Mouse (Mus musculus): ENCODE results near the gene P2ry2. TPM values are rescaled to one million over a fixed set of nuclear protein-coding genes. Genes with fewer than 3 reads are reported as not detected.

The P2ry2 gene
- polyA plus RNA-seq, 1 experiment from 2014 or later, result 0.13 TPM

DNA sequence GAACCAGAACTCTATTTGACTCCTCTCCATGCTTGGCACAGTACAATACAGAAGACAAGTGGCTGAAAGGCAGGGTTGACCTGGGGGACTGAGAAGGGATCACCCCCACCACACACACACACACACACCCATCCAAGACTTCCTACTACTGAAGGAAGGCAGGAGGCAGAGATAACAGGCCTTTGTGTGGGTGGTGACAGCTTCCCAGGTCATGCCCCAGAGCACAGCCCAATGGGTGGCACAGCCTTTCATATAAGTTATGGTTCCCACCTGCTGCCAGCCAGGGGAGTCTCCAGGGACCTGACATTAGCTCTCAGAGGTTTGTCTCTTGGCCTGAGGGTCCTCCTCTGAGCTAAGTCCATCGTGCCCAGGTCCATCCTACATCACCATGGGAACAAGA, 15.5 kb downstream of the P2ry2 start:
- Histone ChIP-seq H3K4me3 (no peak overlapping the region), H3K27me3 (replicated peaks) (no peaks in the 10 kb centered on the region), H3K4me1 (no peaks in the 10 kb centered on the region), H3K9me3 (no peaks in the 10 kb centered on the region), H3K9ac (no peak overlapping the region), H3K27ac (no peak overlapping the region), H3K36me3 (replicated peaks) (no peaks in the 10 kb centered on the region), H3K4me2 (no peak overlapping the region)
- 63% methylated on average over 1 of the region's 1 CpGs for WGBS
- no peak for ATAC-seq (replicated peaks)

DNA sequence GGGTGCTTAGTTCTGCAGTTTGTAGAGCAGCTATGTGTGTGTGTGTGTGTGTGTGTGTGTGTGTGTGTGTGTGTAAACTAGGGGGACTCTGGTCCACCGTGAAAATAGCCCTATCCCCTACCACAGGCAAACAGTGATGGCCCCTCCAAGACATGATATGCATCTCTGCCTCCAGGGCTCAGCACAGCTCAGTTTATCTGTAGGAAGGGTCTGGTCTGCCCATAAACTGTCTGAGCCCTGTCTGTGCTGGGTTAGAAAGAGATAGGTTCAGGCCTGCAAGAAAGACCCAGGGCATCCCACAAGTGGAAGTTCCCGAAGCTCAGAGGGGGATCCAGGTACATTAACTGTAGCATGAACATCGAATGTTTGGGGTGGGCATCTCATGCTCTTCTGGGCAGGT, 16.7 kb downstream of the P2ry2 start:
- Histone ChIP-seq H3K4me1 (no peaks in the 10 kb centered on the region), H3K4me3 (no peak overlapping the region), H3K27me3 (replicated peaks) (no peaks in the 10 kb centered on the region), H3K36me3 (replicated peaks) (no peaks in the 10 kb centered on the region), H3K4me2 (no peak overlapping the region), H3K9ac (no peak overlapping the region), H3K27ac (no peak overlapping the region), H3K9me3 (no peaks in the 10 kb centered on the region)
- WGBS, result 87% methylated on average over 3 of the region's 3 CpGs
- no peak for ATAC-seq (replicated peaks)

DNA sequence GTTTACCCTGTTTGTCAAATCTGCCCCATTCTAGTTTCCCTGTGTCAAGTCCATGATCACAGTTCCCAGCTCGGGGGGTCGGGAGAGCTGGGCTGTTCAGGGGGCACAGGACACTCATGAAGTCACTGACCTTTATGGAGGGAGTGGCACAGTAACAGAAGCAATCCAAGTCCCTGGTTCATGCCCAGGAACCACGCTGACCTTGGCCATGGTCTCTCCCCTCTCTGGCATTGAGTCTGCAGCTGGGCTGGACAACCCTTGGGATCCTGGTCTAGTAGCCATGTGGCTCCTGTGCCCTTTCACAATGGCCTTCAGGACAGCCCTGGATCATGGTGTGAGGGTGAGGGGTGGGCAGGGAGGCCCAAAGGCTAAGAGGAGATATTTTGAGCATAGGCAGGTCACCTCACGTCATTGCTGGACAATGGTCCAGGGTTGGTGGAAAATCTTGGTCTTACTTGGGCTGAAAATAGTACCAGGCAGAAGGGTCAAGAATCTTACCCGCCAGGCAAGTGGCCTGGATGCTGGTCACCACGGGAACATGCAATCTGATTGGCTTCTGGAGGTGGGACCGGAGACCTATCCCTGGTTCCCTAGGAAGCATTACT, 17.3 kb downstream of the P2ry2 start:
- Histone ChIP-seq H3K4me3 (no peak overlapping the region), H3K36me3 (replicated peaks) (no peaks in the 10 kb centered on the region), H3K9me3 (no peaks in the 10 kb centered on the region), H3K9ac (no peak overlapping the region), H3K27ac (no peak overlapping the region), H3K4me1 (no peaks in the 10 kb centered on the region), H3K27me3 (replicated peaks) (no peaks in the 10 kb centered on the region), H3K4me2 (no peak overlapping the region)
- ATAC-seq (replicated peaks), result no peak
- 87% methylated on average over 7 of the region's 7 CpGs for WGBS

DNA sequence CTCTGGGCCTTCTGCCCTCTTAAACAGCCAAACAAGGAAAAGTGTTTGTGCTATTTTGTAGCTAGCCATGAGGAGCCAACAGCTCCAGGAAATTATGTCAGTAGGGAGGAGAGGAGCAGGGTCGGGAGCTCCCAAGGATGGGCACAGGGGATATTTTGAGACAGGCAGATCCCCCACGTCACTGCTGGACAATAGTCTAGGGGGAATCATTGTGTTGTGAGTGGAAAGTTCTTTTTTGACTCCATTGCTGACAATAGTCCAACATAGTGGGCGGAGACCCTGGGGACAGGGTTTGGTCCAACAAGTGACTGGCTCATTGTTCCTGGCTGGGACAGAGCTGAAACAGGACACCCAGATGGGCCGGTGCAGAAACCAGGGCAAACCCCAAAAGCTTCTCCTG, 19.5 kb downstream of the P2ry2 start:
- Histone ChIP-seq H3K36me3 (replicated peaks) (no peaks in the 10 kb centered on the region), H3K4me2 (no peak overlapping the region), H3K4me3 (no peak overlapping the region), H3K4me1 (no peaks in the 10 kb centered on the region), H3K27ac (no peak overlapping the region), H3K9ac (no peak overlapping the region), H3K9me3 (no peaks in the 10 kb centered on the region), H3K27me3 (replicated peaks) (no peaks in the 10 kb centered on the region)
- no peak for ATAC-seq (replicated peaks)
- 41% methylated on average over 4 of the region's 4 CpGs for WGBS

DNA sequence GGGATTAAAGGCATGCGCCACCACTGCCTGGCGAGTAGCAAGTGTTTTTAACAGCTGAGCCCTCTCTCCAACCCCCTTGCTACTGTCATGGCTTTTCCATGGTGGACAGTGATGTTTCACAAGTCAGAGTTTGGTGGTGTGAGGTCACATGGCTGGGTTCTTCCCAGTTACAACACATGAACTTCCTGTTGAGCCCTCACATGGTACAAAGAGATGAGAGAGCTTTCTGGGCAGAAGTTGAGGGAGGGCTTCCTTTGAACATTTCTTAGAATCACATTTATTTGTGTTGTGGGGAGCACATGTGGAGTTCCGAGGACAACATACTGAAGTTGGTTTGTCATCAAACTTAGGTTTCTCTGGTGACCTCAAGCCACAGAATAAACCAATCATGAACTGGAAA, 20.7 kb downstream of the P2ry2 start:
- WGBS, result 87% methylated on average over 3 of the region's 3 CpGs
- no peaks in the 10 kb centered on the region for H3K4me1 ChIP-seq
- H3K36me3 ChIP-seq (replicated peaks), result no peaks in the 10 kb centered on the region
- no peaks in the 10 kb centered on the region for H3K9me3 ChIP-seq
- no peak overlapping the region for H3K9ac ChIP-seq
- no peak overlapping the region for H3K27ac ChIP-seq
- H3K27me3 ChIP-seq (replicated peaks), result no peaks in the 10 kb centered on the region
- H3K4me3 ChIP-seq, result no peak overlapping the region
- ATAC-seq (replicated peaks), result no peak
- no peak overlapping the region for H3K4me2 ChIP-seq

DNA sequence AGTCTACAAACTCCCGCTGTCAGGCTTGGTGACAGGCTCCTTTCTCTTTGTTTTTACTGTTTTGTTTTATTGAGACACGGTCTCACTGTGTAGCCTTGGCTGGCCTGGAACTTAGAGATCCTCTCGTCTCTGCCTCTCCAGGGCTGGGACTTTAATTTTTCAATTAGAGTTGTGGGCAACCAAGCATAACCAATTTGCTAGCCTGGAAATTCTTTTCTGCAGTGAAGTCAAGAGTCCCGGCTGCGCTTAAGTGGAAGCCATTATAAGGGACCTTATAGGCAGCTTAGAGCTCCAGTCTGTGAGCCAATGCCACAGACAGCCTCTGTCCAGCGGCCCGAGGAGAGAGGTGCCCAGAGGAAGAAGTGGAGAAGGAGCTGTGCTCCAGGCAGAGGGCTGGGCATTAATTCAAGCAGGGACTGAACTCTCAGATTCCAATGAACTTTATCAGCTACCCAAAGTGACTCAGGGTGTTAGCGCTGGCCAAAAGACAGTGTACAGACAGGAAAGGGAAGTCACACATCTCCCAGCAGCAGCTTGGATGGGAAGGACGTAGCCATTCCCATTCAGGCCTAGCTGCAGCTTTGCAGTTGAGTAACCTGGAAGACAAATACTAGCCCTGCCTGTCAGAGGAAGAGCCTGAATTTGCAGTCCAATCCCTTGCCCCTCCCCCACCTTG, 21.9 kb downstream of the P2ry2 start:
- Histone ChIP-seq H3K27me3 (replicated peaks) (no peaks in the 10 kb centered on the region), H3K36me3 (replicated peaks) (no peaks in the 10 kb centered on the region), H3K9me3 (no peaks in the 10 kb centered on the region), H3K4me1 (no peaks in the 10 kb centered on the region), H3K27ac (no peak overlapping the region), H3K4me2 (no peak overlapping the region), H3K9ac (no peak overlapping the region), H3K4me3 (no peak overlapping the region)
- ATAC-seq (replicated peaks), result no peak
- WGBS, result 38% methylated on average over 9 of the region's 9 CpGs

DNA sequence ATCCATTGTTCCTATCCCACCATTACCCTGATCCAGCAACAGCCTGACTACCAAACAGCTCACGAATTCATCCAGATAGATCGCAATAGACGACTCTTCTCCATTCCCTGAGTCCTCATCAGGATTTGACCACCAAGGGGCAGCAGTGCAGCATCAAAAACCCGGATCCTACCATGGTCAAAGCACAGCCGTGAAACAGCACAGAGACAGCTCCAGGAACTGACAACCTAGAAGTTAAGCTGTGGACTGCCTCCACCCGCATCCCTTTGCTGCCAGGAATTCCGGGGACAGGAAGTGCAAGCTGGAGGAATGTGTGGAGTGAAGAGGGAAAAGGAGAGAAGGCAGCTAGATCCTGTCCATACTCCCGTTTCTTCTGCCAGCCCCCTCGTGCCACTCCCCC, 24.6 kb downstream of the P2ry2 start:
- peak; percentile 62; the same call in 1 of the 2 replicates for ATAC-seq (replicated peaks)
- H3K4me2 ChIP-seq, result no peak overlapping the region
- H3K9me3 ChIP-seq, result no peaks in the 10 kb centered on the region
- H3K4me3 ChIP-seq, result no peak overlapping the region
- H3K9ac ChIP-seq, result no peak overlapping the region
- no peak overlapping the region for H3K27ac ChIP-seq
- no peaks in the 10 kb centered on the region for H3K36me3 ChIP-seq (replicated peaks)
- 23% methylated on average over 9 of the region's 9 CpGs for WGBS
- H3K27me3 ChIP-seq (replicated peaks), result no peaks in the 10 kb centered on the region
- 0 out of 2 replicates have a peak, but pooled peaks cover 2% of the 10 kb centered on the region for H3K4me1 ChIP-seq

DNA sequence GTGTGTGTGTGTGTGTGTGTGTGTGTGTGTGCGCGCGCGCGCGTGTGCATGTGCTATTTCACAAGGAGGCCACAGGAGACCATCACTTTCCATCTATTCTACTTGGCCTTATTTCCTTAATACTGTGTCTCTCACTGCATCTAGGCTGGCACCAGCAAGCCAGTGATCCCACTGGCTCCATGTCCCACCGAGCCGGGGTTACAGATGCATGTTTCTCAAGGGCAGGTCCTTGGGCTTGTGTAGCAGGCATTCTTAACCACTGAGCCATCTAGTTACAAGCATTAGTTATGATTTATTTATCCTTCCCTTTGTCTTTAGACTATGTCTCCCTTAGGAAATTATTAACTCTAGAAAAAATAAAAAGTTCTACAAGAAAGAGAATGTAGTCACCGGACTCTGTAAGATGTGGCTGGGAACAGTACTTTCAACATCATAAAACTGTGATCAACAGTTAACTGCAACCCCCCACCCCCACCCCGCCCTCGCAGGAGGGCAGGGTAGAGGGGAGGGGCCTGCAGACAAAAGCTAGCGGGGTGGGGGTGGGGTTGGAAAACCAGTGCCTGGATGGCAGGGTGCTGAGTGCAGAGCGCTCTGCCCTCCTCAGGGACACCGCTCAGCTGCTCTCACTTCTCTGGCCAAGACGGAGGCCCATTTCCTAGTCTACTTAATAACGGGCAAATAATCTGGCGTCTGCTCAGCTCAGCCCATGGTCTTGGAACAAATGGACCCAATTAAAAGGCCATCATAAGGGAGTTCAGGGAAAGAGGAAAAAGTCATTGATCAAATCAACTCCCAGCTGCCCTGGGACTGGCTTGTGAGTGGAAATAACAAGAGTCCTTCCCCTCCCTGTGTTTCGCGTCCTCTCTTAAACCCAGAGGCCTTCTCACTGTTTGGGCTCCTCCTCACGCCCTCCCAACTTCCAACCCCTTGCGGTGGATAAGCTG, 27.9 kb downstream of the P2ry2 start:
- H3K27me3 ChIP-seq (replicated peaks), result no peaks in the 10 kb centered on the region
- H3K27ac ChIP-seq, result no peak overlapping the region
- no peaks in the 10 kb centered on the region for H3K9me3 ChIP-seq
- H3K4me2 ChIP-seq, result no peak overlapping the region
- 0 out of 2 replicates have a peak, but pooled peaks have one; percentile 37 for ATAC-seq (replicated peaks)
- 0 out of 2 replicates have a peak, but pooled peaks cover 2% of the 10 kb centered on the region for H3K4me1 ChIP-seq
- H3K4me3 ChIP-seq, result no peak overlapping the region
- no peaks in the 10 kb centered on the region for H3K36me3 ChIP-seq (replicated peaks)
- WGBS, result 38% methylated on average over 21 of the region's 21 CpGs
- H3K9ac ChIP-seq, result no peak overlapping the region

DNA sequence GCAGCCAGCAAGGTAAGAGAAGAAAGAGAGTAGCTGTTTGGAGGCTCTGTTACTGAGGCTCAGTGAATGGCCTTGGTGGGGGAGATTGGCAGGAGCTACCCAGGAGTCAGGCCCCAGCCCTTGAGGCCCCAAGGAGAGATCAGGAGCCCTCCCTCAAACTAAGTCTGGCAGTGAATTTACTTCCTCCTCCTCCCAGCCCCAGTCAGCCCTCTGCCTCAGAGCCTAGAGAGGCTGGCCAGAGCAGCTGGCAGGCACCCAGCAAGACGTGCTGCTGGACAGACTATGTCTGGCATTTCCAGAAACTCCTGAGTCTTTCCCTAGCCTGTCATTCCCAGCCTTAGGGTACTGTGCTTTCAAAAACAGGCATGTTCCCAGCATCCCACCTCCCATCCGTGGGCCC, 33.5 kb downstream of the P2ry2 start:
- WGBS, result 53% methylated on average over 2 of the region's 2 CpGs
- no peaks in the 10 kb centered on the region for H3K36me3 ChIP-seq (replicated peaks)

DNA sequence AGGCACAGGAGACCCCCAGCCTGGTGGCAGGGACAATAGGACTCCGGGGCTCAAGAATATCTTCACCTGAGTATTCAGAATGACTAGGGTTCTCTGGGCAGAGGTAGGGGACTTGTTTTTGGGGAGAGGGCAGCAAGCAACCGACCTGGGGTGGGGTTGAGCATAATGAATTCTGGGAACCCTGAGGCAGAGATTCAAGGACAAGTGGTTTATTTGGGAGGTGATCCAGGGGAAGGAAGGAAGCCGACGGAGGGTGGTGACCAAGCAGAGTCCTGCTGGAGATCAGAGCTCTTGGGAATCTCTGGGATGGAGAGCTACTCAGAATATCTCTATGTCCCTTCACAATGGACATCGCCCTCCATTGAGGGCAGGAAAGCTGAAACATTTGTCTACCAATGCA, 34.5 kb downstream of the P2ry2 start:
- Histone ChIP-seq H3K36me3 (replicated peaks) (no peaks in the 10 kb centered on the region), H3K4me3 (no peak overlapping the region), H3K27ac (no peak overlapping the region), H3K4me2 (no peak overlapping the region), H3K9ac (no peak overlapping the region), H3K9me3 (no peaks in the 10 kb centered on the region), H3K27me3 (replicated peaks) (peaks cover 24% of the 10 kb centered on the region), H3K4me1 (peaks cover 10% of the 10 kb centered on the region)
- 90% methylated on average over 5 of the region's 5 CpGs for WGBS
- ATAC-seq (replicated peaks), result no peak

More for the DNA sequence above, 33.5 kb downstream of the P2ry2 start:
- H3K4me3 ChIP-seq, result no peak overlapping the region
- H3K4me1 ChIP-seq, result peaks cover 8% of the 10 kb centered on the region
- H3K27ac ChIP-seq, result no peak overlapping the region
- no peak overlapping the region for H3K9ac ChIP-seq
- ATAC-seq (replicated peaks), result no peak
- no peak overlapping the region for H3K4me2 ChIP-seq
- H3K9me3 ChIP-seq, result no peaks in the 10 kb centered on the region
- H3K27me3 ChIP-seq (replicated peaks), result peaks cover 14% of the 10 kb centered on the region

DNA sequence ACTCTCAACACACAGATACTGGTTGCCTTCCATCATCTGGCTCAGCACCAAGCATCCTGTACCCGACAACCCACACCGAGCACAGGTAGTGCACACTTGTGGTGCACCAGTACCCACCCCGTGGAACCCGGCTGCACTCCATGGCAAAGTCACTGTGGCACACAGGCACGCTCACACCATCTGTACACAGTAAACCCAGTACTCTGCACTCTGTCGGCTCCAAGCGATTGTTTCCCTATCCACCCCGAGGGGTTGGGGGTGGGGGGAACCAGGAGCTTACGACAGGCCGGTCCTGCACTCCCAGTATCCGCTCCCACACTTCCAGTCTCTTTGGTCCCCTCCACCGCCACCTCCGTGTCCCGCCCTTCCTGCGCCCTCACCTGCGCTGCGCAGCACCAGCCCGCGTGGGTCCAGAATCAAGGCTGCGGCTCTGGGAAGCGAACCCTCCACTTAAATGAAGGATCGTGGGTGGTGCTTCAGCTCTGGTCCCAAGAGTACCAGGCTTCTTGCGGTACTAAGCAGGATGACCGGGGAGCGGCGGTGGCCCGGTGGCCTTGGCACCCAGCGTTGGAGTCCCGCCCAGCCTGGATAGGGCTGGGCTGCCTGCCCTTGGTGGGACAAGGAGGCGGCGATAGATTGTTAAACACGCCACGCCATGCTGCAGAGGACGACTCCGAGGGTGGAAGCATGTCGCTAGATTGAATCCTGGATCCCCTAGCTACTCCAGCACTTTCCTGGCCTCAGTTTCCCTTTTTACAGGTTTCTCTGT, 38.3 kb downstream of the P2ry2 start, which contains the start of gene P2ry6:
Gene P2ry6 (minus strand): TSS at position 515 of the 769 bp plus-strand sequence.
- peaks cover 10% of the 10 kb centered on the region for H3K4me1 ChIP-seq
- H3K9me3 ChIP-seq, result no peaks in the 10 kb centered on the region
- no peak within 1 kb of the TSS for H3K27ac ChIP-seq
- no peaks in the 10 kb centered on the region for H3K36me3 ChIP-seq (replicated peaks)
- no peak within 1 kb of the TSS for H3K9ac ChIP-seq
- peak within 1 kb of the TSS; percentile 51 for H3K4me2 ChIP-seq
- peaks cover 31% of the 10 kb centered on the region for H3K27me3 ChIP-seq (replicated peaks)
- ATAC-seq (replicated peaks), result peak; percentile 50; the same call in 1 of the 2 replicates
- 5% methylated on average over 36 of the region's 36 CpGs for WGBS
- peak within 1 kb of the TSS; percentile 30 for H3K4me3 ChIP-seq

DNA sequence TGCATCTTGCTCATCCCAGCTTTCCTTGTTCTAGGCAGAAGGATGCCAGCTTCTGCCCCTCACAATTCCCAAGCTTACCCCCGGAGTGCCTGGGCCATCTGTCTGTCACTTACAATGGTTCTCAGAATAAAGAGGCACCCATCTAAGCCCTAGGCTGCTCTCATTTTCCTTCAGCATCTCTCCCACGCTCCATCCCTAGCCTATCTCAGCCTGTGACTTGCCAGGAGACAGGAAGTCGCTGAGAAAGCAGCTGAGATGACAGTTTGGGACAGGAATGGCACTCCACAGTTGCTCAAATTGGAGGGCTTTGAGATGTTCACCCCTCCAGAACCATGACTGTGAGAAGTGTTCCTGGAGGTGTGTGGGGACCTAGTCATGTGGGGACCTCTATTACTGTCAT, 39.8 kb downstream of the P2ry2 start:
- WGBS, result 48% methylated on average over 3 of the region's 3 CpGs
- no peak overlapping the region for H3K27ac ChIP-seq
- peaks cover 10% of the 10 kb centered on the region for H3K4me1 ChIP-seq
- no peaks in the 10 kb centered on the region for H3K9me3 ChIP-seq
- H3K36me3 ChIP-seq (replicated peaks), result no peaks in the 10 kb centered on the region
- peaks cover 31% of the 10 kb centered on the region for H3K27me3 ChIP-seq (replicated peaks)
- no peak overlapping the region for H3K4me2 ChIP-seq
- H3K9ac ChIP-seq, result no peak overlapping the region
- ATAC-seq (replicated peaks), result no peak
- no peak overlapping the region for H3K4me3 ChIP-seq

Measured in midbrain, embryonic 15.5 days (tissue).